Mouse (Mus musculus) kidney, adult 9 months (tissue): ENCODE data around the gene Dlx6.

Experiments
- DNase-seq: peaks from one replicate; pipeline ENCODE4 v3.0.0; 2022

The Dlx6 gene

DNA sequence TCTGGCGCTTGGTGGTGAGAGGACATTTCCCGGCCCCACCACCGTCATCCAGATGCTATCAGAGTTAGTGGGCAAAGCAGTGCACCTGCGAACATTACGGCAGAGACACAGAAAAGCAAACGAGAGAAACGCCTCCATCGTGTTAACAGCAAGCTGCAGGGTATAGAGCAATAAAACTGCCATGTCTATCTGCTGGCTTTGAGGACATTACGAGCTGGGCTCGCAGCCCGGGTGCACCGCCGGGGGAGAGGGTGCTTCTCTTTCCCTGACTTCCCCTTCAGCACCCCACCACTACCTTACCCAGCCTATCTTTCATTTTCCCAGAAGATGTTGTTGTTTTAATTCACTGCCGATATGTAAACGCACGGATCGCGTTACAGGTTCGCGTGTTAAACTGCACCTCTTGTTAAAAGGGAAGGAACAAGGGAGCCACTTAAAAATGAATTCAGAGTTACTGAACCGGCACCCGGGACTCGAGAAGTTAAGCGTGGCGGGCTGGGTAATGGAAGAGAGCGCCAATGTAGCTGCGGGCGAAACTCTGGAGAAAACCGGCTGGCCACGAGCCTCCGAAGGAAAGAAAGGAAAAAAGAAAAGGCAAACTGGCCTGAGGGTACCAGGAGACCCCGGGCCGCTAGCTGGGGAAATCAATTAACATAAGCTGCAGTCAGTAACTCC lies 2.6 kb upstream of the Dlx6 start:
- DNase-seq, result no peak

DNA sequence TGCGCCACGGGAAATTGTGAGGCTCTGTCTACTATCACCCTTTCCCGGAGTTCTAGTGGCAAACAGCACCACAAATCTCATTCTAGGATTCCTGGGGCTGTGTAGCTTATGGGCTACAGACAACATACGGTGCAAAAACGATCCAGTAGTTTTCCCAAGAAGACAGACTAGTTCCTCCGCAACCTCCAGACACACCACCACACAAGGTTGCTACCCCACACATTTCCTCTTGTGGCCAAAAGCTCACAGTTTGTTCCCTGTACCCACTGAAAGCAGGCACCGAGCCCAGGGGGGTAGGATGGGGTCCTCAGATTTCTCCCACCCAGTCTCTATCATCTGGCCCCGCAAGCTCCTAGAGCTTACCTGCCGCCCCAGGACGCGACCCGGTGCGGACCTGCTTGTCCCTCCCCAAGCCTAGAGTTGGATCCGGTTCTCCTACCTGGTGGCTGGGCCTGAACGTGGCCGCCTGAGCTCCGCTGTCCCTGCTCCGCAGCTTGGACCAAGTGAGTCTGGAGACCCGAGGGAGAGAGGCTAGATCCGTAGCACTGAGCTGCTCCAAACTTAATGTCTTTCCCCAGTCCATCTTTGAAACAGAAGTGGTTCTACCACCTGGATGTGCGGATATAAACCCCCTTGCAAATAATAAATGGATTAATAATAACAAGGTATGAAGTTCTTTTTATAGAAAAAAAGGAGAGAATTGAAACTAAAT lies 1.9 kb upstream of the Dlx6 start:
- DNase-seq, result no peak

GRCm38 (mm10) chr6:6861798-6862428 lies 1.2 kb upstream of the Dlx6 start:
- DNase-seq, result no peak

GRCm38 (mm10) chr6:6862611-6863010 lies 523 bp upstream of the Dlx6 start:
- DNase-seq, result no peak

DNA sequence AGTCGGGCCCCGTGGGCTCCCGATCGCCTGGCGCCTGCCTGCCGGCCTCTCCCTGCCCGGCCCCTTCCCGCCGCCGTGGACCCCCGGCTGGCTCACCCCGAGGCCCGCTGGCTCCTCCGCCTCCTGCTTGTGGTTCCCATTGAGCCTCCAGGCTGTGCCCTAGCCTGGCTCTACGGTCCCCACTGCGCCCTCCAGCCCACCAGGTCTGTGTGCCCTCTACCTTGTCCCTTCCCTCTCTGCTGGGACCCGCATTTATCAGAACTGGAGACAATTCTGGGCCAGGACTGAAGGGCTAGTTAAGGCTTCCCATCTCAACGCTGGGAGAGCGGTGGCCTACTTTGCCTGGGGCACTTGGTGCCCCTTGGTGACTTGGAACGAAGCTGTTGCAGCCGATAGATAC lies 821 bp downstream of the Dlx6 start:
- no peak for DNase-seq

DNA sequence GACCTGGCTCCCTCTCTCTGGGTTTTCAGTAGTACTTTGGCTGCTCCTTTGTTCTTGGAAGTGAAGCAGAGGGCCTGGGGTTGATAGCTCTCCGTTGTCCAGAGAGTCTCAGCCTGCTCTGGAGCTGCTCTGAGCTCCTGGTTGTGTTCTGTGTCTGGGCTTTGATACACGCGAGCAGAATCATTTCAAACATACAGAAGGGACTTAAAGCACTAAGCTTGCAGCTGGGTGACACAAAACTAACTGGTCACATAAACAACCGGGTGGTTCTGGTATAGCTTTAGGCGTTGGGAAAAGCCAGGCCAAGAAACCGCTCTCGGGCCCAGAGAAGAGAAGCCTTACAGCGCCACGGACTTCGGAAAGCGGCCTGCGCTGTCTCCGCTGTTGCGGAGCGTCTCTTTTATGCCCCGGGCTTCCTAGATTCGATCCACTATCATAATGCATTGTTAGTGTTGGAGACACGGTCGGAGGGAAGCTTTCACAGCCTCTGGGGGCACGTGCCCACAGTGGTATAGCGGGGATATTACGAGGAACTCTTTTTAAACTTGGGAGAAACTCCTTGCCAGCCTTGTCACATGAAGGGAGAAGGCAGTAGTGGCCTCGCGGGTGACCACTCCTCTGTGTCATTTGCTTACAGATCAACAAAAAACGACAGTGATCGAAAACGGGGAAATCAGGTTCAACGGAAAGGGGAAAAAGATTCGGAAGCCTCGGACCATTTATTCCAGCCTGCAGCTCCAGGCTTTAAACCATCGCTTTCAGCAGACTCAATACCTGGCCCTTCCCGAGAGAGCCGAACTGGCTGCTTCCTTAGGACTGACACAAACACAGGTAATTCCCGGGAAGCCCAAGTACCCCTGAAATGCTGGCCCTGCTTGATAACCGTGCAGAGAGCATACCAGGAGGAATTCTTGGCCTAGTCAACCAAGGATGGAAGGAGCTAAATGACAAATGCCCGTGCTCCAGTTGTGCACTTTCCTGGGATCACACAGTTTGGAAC lies 1.6 kb downstream of the Dlx6 start:
- DNase-seq, result no peak

- DNase-seq, result no peak
Observed at GRCm38 (mm10) chr6:6867031-6867430, 3.9 kb downstream of the Dlx6 start.

DNA sequence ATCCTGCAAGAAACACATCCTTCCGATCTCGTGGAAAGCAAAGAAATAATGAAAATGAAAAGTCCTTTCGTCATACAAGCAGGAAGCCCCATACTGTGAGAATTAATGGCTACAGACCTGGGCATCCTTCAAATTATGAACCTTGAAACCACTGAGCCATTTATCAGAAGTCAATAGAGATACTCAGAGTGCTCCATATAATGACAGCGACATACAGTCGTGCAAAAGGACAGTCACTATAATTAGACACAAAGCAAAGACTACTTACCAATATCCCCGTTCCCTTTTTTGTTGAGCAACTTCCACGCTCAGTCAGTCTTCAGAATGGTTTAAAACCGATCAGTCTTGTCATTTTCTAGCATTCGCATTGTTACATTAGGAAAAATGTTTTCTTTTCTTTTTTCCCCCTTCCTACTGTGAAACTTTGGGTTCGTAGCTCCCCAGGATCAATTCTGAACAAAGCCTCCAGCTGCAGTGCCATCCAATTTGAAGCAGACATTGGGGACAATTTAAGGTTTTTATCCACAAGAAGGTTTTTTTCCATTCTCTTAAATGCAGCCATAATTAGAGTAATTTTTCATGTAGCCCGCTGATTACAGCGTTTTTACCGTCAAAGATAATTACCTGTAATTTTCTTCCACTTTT lies 6.0 kb downstream of the Dlx6 start:
- DNase-seq, result no peak

DNA sequence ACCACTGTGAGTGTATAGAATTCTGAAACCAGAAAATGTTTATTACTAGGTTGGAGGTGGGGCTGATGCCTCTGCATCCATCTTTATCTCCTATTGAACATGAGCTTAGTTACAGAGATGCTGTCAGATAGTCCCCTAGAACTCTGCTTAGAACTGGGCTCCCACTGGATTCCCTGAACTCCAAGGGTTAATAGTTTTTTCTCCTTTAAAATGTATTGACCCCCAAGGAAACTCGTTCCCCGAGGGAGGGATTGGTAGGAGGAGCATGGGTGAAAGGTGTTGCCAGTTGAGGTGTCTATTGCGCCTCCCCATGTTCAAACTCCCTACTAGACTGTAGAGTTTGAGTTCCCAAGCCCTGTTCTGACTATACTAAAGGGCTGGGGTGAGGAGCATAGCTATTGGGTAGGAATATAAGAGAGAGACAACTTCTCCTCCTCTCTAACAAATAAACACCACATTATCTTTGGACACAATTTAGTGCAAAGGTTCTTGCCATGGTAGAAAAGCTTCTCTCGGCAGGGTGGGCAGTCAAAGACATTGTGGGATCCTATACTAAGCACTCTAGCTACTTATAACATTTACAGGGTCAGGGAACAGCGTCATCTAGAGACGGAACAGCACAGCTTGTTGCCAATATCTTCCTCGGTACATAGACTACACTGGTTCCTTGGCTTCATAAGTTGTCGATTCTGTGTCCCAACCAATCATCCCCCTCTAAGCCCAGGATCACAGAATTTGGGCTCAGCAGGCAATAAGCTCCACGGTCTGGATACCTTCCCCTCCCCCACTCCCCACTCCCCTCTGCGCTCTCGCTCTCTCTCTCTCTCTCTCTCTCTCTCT lies 7.0 kb downstream of the Dlx6 start:
- DNase-seq, result no peak

GRCm38 (mm10) chr6:6870876-6871420 lies 7.8 kb downstream of the Dlx6 start:
- no peak for DNase-seq

DNA sequence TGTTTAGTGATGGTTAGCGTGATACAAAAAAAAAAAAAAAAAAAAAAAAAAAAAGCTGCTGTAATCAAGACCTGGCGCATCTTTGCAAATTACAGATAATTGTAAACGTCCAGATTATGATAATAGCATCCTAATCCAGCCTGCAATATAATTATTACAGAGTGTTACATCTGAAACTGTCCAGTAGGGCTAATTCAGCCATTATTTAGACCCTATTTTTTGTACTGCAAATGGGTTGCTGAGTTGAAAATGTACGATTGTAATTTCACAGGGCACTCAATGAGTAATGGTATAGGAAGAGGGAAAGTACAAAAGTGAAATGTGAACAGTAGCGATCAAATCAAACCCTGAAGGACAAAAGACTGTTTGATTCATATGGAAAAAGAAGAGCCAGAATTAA lies 8.6 kb downstream of the Dlx6 start:
- DNase-seq, result no peak

GRCm38 (mm10) chr6:6872873-6873272 lies 9.7 kb downstream of the Dlx6 start:
- no peak for DNase-seq

- no peak for DNase-seq
Observed at GRCm38 (mm10) chr6:6873476-6874072, 10.4 kb downstream of the Dlx6 start.

DNA sequence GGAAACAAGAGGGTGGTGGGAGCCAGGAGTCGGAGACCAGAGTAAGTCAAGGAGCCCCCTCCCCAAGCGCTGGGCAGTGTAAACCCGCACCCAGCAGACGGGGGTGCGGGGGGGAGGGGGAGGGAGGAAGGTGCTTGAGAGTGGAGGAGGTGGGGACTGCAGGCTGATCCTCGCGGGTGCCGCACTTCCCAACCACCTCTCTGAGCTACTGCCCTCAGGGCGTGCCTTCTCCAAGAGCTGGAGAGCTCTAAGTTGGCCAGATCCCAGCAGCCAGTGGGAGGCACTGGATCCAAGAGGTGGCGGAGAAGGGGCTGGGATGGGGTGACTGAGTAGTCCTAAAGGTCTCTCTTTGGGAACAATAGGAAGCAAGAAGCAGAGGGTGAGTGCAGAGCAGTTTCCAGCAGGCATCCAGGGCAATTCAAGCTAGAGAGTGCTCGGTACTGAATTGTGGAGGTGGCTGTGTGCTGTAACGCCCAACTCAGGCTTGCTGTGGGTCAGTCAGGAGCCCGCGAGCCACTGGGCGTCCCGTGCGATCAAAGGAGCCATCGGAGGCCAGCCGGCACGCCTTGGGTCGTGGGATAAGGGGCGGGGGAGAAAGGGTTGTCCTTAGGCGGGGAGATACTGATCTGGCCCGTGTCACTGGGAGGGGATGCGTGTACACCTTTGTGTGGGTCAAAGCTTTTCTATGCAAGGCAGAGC lies 11.1 kb downstream of the Dlx6 start:
- DNase-seq, result no peak

- no peak for DNase-seq
Observed at GRCm38 (mm10) chr6:6875136-6875535, 12.0 kb downstream of the Dlx6 start.

DNA sequence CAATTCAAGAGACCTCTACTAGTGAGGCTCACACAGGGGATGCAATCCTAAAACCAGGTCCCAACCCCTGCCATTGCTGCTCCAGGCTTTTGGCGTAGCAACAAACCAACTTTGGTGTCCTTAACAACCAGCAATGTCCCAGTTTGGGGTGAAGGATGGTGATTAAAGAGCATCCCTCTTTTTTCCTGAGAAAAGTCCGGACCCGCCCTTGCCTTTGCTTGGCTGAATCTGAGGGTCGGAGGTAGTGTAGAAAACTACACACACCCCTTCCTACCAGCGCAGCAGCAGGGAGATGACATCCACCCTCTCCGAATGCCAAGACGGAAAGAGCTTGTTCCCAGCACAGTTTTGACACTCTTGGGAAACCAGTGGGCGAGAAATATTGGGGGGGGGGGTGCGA lies 12.5 kb downstream of the Dlx6 start:
- no peak for DNase-seq

DNA sequence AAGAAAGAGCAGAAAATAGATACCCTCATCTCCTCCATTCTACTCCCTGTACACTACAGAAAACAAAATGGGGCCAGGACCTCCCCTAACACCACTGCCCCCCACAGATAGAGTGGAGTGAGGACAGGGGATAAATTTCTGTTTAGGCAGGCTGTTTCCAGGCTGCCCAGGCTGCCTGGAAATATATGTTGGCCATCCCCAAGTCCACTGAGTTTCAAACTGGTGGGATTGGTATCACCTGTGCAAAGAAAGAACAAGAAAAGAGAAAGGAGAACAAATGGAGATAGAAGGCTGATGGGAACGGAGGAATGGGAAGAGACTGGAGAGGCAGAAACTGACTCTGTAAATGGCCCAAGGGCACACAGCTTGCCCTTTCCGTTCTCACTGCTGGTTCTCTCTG lies 13.1 kb downstream of the Dlx6 start:
- DNase-seq, result no peak

DNA sequence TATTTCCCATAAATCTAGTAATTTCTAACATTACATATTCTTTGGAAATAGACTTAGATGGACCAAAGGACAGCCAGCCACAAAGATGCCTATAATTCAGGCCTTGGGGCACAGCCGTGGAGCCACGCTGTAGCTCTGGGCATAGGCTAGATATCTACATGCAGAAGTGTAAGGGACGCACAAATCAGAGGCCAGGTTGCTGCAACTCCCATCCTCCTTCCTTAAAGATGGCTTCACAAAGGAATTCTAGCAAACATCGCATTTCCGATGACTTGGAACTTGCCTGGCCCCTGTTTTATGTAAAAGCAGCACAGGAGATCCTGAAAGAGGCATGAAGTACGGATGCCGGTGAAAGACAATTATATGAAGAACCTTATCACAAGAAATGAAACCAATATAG lies 13.6 kb downstream of the Dlx6 start:
- DNase-seq, result no peak

DNA sequence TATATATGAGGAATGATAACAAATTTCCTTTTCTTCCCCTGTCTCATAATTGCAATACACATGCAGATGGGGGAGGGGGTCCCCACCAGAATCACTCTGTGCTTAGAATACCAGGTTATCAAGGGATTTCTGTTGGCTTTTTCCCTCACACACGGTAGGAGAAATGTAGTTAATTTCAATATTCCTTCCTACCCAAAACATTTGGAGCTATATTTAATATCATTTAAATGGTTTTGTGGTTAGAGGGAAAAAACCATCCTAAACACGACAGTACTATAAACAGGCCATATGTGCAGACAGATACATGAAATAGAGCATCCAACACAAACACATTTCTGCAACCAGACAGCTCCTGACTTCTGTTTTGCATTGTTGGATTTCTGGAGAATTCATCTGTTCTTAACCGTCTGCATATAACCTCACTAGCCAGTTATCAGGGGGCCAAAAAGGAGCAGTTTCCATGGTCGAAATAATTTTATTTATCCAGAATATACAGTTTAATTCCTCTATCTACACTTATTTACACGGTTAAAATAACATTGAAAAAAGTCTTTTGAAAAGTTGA lies 14.3 kb downstream of the Dlx6 start:
- DNase-seq, result no peak
